Mouse (Mus musculus) neural tube, embryonic 12.5 days (tissue): Measurements from ENCODE around the gene Apobec1. TPM values are rescaled to one million over a fixed set of nuclear protein-coding genes. Genes with fewer than 3 reads are reported as not detected.
"Not testable (repeated sequence)": the region's sequence is repeated elsewhere in the genome, so short reads cannot be mapped to it uniquely, and the experiment has no call there.

Experiments used
- ATAC-seq: fragments of 200-750 bp; cut with Nextera tagmentation; 2 replicates; pipeline ENCODE4 v1.8.0; 2017; ENCODE audit warnings: low read depth, mild to moderate bottlenecking, moderate TSS enrichment, moderate library complexity; ENCODE audit not compliant: low FRiP score
- H3K27ac ChIP-seq: fragments of 300-500 bp; sonication (generic); 2 replicates; pipeline ENCODE4 v1.5.1; 2016
- H3K27me3 ChIP-seq: fragments of 300-500 bp; sonication (generic); replicated peaks from 2 replicates; pipeline ENCODE4 v1.6.1; 2016; ENCODE audit warnings: mild to moderate bottlenecking
- H3K36me3 ChIP-seq: fragments of 300-500 bp; sonication (generic); 2 replicates; pipeline ENCODE4 v1.6.1; 2016; ENCODE audit warnings: mild to moderate bottlenecking
- H3K4me1 ChIP-seq: fragments of 300-500 bp; sonication (generic); 2 replicates; pipeline ENCODE4 v1.6.1; 2016
- H3K4me2 ChIP-seq: fragments of 300-500 bp; sonication (generic); replicated peaks from 2 replicates; pipeline ENCODE4 v1.6.1; 2016; ENCODE audit warnings: mild to moderate bottlenecking
- H3K4me3 ChIP-seq: fragments of 300-500 bp; sonication (generic); 2 replicates; pipeline ENCODE4 v1.5.1; 2016
- H3K9ac ChIP-seq: fragments of 300-500 bp; sonication (generic); 2 replicates; pipeline ENCODE4 v1.6.1; 2016; ENCODE audit warnings: mild to moderate bottlenecking
- H3K9me3 ChIP-seq: fragments of 300-500 bp; sonication (generic); 2 replicates; pipeline ENCODE4 v1.6.1; 2016; ENCODE audit warnings: mild to moderate bottlenecking
- WGBS: fragments of 180-500 bp; shearing (Covaris S2); methylation state at CpG from one replicate; pipeline ENCODE4 v1.1.7; 2016; 5-methylcytosine and 5-hydroxymethylcytosine counted together
- polyA plus RNA-seq: library from polyadenylated mRNA; unstranded; fragments of >200 nt; fragmentation: Nextera tagmentation; extraction: Ambion mirVana; gene quantifications from 2 replicates; pipeline ENCODE4 v1.2.1, GENCODE M21; 2016

The Apobec1 gene
- polyA plus RNA-seq, 1 experiment from 2014 or later: 2.1 TPM

- no peak overlapping the region for H3K4me3 ChIP-seq
- H3K27me3 ChIP-seq: no peaks in the 10 kb centered on the region
- H3K36me3 ChIP-seq: no peaks in the 10 kb centered on the region
- no peak overlapping the region for H3K27ac ChIP-seq
- H3K9me3 ChIP-seq: no peaks in the 10 kb centered on the region
- H3K4me2 ChIP-seq: no peak overlapping the region
- no peak overlapping the region for H3K9ac ChIP-seq
- 90% methylated on average over 4 of the region's 4 CpGs for WGBS
- no peak for ATAC-seq
- no peaks in the 10 kb centered on the region for H3K4me1 ChIP-seq
These were observed 1.2 kb downstream of the Apobec1 start for GRCm38 (mm10) chr6:122601031-122601430.

DNA sequence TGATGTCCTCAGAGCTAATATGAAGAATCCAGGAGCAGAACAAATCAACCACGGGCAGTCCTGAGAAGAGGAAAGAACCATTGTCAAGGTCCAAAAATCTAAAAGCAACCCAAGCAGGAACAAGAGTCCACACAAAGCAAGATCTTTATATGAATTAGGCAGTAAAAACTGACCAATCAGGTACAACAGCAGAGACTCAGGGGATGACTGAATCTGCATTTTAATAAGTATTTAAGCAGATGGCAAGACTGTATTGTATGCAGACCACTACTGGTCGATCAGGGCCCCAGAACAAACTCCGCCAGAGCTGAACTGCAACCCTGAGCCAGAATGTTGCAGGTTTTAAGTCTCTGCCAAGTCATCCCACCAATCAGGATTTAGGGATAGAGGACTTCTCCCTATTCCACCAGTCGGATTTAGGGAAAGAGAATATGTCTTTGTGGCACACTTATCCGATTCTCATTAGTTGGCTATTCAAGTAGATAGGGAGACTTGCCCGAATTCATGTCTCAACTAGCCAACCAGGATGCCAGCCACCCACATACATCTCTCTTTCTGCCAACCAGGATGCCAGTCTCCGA is 2.1 kb downstream of the Apobec1 start:
- Histone ChIP-seq H3K27ac (no peak overlapping the region), H3K4me3 (no peak overlapping the region), H3K4me1 (no peaks in the 10 kb centered on the region), H3K27me3 (no peaks in the 10 kb centered on the region), H3K4me2 (no peak overlapping the region), H3K9ac (no peak overlapping the region), H3K9me3 (no peaks in the 10 kb centered on the region), H3K36me3 (no peaks in the 10 kb centered on the region)
- no peak for ATAC-seq
- 81% methylated on average over 7 of the region's 7 CpGs for WGBS

DNA sequence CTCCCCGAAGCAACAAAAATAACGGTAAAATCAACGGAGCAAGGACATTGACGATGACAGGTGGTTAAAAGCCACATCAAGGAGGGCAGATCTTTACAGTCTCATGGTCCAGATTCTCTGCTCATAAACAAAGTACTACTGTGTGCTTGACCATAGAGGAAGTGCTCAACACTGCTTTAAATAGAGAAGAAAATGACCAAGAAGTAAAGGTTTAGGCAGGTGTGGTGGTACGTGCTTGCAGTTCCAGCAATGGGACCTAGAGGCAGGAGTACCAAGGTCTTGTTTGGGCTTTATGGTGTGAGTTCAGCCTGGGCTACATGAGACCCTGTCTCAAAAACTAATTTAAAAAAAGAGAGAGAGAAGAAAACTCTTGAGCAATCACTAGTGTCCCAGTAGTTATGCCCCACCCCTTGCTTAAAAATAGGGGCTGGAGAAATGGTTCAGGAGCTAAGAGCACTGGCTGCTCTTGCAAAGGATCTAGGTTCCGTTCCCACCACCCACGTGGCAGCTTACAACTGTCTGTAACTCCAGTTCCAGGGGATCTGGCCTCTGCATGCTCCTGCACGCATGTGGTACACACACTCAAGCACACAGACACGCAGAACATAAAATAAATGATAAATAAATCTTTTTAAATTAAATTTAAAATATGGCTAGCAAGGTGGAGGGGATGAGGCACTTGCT is 3.0 kb downstream of the Apobec1 start:
- ATAC-seq: no peak
- Histone ChIP-seq H3K4me3 (no peak overlapping the region), H3K27me3 (no peaks in the 10 kb centered on the region), H3K4me1 (no peaks in the 10 kb centered on the region), H3K9ac (no peak overlapping the region), H3K36me3 (no peaks in the 10 kb centered on the region), H3K4me2 (no peak overlapping the region), H3K9me3 (no peaks in the 10 kb centered on the region), H3K27ac (no peak overlapping the region)
- 93% methylated on average over 9 of the region's 9 CpGs for WGBS

DNA sequence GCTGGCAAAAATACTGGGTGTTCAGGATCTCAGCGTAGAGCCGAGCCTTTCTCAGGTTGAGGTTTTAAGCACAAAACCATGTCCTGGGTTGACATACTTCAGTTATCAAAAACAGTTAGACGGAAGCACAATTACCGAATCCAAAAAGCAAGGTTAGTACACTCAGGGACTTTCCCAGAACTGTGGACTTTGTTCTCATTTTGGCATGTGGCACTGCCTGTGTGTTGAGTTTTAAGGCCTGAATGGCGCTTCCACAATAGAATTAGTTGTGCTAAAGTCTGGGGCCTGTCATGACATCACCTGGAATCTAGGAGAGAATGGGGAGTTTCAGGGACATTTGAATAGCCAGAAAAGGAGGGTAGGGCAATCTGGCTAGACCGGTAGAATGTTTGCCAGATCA is 3.8 kb downstream of the Apobec1 start:
- 90% methylated on average over 6 of the region's 6 CpGs for WGBS

GRCm38 (mm10) chr6:122598014-122598413 is 4.2 kb downstream of the Apobec1 start:
- ATAC-seq: no peak
- WGBS: 97% methylated on average over 4 of the region's 4 CpGs
- Histone ChIP-seq H3K4me1 (no peaks in the 10 kb centered on the region), H3K4me2 (no peak overlapping the region), H3K4me3 (no peak overlapping the region), H3K36me3 (no peaks in the 10 kb centered on the region), H3K27ac (no peak overlapping the region), H3K27me3 (no peaks in the 10 kb centered on the region), H3K9ac (no peak overlapping the region), H3K9me3 (no peaks in the 10 kb centered on the region)

More for the DNA sequence above, 3.8 kb downstream of the Apobec1 start:
- Histone ChIP-seq H3K9ac (no peak overlapping the region), H3K4me1 (no peaks in the 10 kb centered on the region), H3K36me3 (no peaks in the 10 kb centered on the region), H3K4me3 (no peak overlapping the region), H3K27me3 (no peaks in the 10 kb centered on the region), H3K27ac (no peak overlapping the region), H3K4me2 (no peak overlapping the region), H3K9me3 (no peaks in the 10 kb centered on the region)
- no peak for ATAC-seq

DNA sequence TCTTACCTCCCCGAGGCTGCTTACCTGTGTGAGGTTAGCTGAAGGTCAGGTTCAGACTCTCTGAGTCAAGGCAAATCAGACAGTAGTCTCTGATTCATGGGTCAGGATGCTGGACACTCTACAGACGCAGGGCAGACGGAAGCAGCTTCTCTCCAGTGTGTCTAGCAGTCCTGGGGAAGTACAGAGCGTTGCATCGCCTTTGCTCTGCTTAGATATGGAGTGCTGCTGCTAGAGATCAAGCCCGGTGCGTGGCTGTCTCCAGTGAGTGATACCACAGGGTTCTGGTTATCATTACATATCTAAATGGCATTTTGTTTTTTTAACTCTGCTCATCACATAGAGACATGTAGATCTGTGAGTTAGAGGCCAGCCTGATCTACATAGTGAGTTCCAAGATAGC is 5.6 kb downstream of the Apobec1 start:
- Histone ChIP-seq H3K36me3 (no peaks in the 10 kb centered on the region), H3K4me3 (no peak overlapping the region), H3K9me3 (no peaks in the 10 kb centered on the region), H3K4me2 (no peak overlapping the region), H3K27ac (no peak overlapping the region), H3K4me1 (no peaks in the 10 kb centered on the region), H3K9ac (no peak overlapping the region), H3K27me3 (no peaks in the 10 kb centered on the region)
- ATAC-seq: no peak
- WGBS: 90% methylated on average over 7 of the region's 7 CpGs

DNA sequence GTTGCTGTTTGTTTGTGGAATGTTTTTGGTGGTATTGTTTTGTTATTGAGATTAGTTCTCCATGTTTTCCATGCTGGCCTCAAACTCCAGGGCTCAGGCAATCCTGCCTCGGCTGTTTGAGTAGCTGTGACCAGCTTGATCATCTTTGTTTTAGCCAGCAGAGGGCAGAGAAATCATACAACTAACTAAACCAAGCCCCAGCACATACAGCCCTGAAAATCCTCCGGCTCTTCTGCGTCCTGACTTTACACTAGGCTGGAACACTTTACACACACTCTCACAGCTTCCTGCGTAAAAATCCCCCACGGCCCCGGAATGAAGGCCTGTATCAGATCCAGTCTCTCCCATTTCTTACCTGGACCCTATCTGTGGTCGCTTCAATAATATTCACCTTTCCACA is 6.6 kb downstream of the Apobec1 start:
- Histone ChIP-seq H3K9ac (no peak overlapping the region), H3K27me3 (no peaks in the 10 kb centered on the region), H3K36me3 (no peaks in the 10 kb centered on the region), H3K4me1 (no peaks in the 10 kb centered on the region), H3K4me3 (no peak overlapping the region), H3K27ac (no peak overlapping the region), H3K4me2 (no peak overlapping the region), H3K9me3 (no peaks in the 10 kb centered on the region)
- 0 out of 2 replicates have a peak, but pooled peaks have one; percentile 21 for ATAC-seq
- 46% methylated on average over 7 of the region's 7 CpGs for WGBS

DNA sequence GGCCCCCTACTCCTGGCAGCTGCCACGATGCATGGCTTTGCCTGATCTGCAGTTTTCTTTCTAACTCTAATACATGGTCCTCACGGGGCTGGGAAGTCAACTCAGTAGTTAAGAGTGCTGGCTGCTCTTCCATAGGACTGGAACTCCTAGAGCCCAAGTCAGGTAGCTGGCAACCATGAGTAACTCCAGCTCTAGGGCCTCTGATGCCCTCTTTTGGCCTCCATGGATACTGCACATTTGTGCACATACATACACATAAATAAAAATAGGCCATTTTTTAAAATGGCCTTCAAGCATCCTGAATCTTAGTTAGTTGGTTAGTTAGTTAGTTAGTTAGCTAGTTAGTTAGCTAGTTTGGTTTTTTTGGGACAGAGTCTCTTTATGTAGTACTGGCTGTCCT is 9.3 kb downstream of the Apobec1 start:
- Histone ChIP-seq H3K4me2 (no peak overlapping the region), H3K9me3 (no peaks in the 10 kb centered on the region), H3K4me3 (no peak overlapping the region), H3K27me3 (no peaks in the 10 kb centered on the region), H3K27ac (no peak overlapping the region), H3K9ac (no peak overlapping the region), H3K36me3 (no peaks in the 10 kb centered on the region), H3K4me1 (no peaks in the 10 kb centered on the region)
- WGBS: 87% methylated on average over 2 of the region's 2 CpGs
- ATAC-seq: no peak

GRCm38 (mm10) chr6:122591027-122591758 is 11.1 kb downstream of the Apobec1 start:
- Histone ChIP-seq H3K4me1 (no peaks in the 10 kb centered on the region), H3K4me2 (no peak overlapping the region), H3K9ac (no peak overlapping the region), H3K36me3 (no peaks in the 10 kb centered on the region), H3K4me3 (no peak overlapping the region), H3K27me3 (no peaks in the 10 kb centered on the region), H3K9me3 (no peaks in the 10 kb centered on the region), H3K27ac (no peak overlapping the region)
- no peak for ATAC-seq
- 87% methylated on average over 13 of the region's 13 CpGs for WGBS

DNA sequence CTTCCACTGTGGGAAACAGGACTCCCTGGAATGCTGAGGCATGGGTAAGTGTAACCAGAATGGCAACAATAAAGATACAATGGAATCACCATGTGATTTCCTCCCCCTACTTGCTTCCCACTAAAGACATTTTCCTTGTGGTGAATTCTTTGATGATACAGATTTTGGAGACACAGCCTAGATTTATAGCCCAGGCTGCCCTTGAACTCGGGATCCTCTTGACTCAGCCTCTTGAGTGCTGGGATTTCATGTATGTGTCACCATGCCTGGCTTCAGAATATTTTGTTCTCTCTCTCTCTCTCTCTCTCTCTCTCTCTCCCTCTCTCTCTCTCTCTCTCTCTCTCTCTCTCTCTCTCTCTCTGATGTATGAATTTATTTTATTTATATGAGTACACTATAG is 23.2 kb downstream of the Apobec1 start:
- H3K36me3 ChIP-seq: no peaks in the 10 kb centered on the region
- H3K27me3 ChIP-seq: no peaks in the 10 kb centered on the region
- no peak overlapping the region for H3K4me2 ChIP-seq
- H3K4me1 ChIP-seq: no peaks in the 10 kb centered on the region
- no peak overlapping the region for H3K9ac ChIP-seq
- H3K27ac ChIP-seq: no peak overlapping the region
- ATAC-seq: no peak
- peaks cover 5% of the 10 kb centered on the region; the same call in 1 of the 2 replicates for H3K9me3 ChIP-seq
- WGBS: 76% methylated on average over 1 of the region's 1 CpGs
- no peak overlapping the region for H3K4me3 ChIP-seq

DNA sequence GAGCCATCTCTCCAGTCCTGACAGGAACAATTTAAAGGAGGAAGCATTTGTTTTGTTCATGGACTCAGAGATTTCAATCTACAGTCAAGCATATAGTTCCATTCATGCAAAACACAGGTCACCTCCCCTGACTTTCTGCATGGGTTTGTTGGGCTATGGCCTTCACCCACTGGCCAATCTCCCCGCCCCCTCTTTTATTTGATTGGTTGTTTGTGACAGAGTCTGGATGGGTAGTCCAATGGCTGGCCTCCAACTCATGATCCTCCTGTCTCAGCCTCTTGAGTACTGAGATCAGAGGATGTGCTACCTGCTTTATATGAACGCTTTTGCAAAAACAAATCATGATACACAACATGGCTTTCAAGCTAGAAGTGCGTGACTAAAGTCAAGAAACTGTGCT is 25.2 kb downstream of the Apobec1 start:
- H3K4me1 ChIP-seq: no peaks in the 10 kb centered on the region
- ATAC-seq: no peak
- H3K4me2 ChIP-seq: no peak overlapping the region
- H3K9me3 ChIP-seq: no peaks in the 10 kb centered on the region
- WGBS: 92% methylated on average over 3 of the region's 3 CpGs
- no peaks in the 10 kb centered on the region for H3K36me3 ChIP-seq
- H3K27me3 ChIP-seq: no peaks in the 10 kb centered on the region
- no peak overlapping the region for H3K27ac ChIP-seq
- no peak overlapping the region for H3K4me3 ChIP-seq
- H3K9ac ChIP-seq: no peak overlapping the region

DNA sequence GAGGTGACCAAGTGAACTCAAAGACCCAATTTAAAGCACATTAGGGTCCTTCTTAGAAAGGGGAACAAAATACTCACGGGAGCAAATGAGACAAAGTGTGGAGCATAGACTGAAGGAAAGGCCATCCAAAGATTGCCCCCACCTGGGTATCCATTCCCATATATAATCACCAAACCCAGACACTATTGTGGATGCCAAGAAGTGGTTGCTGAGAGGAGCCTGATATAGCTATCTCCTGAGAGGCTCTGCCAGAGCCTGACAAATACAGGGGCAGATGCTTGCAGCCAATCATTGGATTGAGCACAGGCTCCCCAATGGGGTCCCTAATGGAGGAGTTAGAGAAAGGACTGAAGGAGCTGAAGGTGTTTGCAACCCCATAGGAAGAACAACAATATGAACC is 27.2 kb downstream of the Apobec1 start:
- H3K4me3 ChIP-seq, H3K4me2 ChIP-seq, H3K4me1 ChIP-seq, H3K9me3 ChIP-seq, H3K27ac ChIP-seq, H3K36me3 ChIP-seq, H3K27me3 ChIP-seq, H3K9ac ChIP-seq, ATAC-seq: not testable (repeated sequence)
- WGBS: 91% methylated on average over 1 of the region's 1 CpGs

GRCm38 (mm10) chr6:122571617-122571959 is 30.7 kb downstream of the Apobec1 start:
- Histone ChIP-seq H3K4me3 (no peak overlapping the region), H3K27ac (no peak overlapping the region), H3K9ac (no peak overlapping the region), H3K27me3 (no peaks in the 10 kb centered on the region), H3K9me3 (no peaks in the 10 kb centered on the region), H3K4me1 (no peaks in the 10 kb centered on the region), H3K4me2 (no peak overlapping the region), H3K36me3 (no peaks in the 10 kb centered on the region)
- WGBS: 86% methylated on average over 3 of the region's 3 CpGs
- no peak for ATAC-seq
